Mouse (Mus musculus): ENCODE data around the gene Cdh26. TPM values are rescaled to one million over a fixed set of nuclear protein-coding genes. Genes with fewer than 3 reads are reported as not detected.

Gene Cdh26
- total RNA-seq (2022): under 1 TPM; 0.11 to 0.40 (median 0.20) TPM

- no peak for DNase-seq (ENCODE audit: low spot score in 2 of 2)
These were observed at the start of gene Cdh26 for GRCm38 (mm10) chr2:178430231-178430630. Gene Cdh26, plus strand, starts transcription at chr2:178430531.

GRCm38 (mm10) chr2:178407053-178407815 is 23.1 kb upstream of the Cdh26 start, which contains the start of gene Sycp2:
Gene Sycp2, minus strand, starts transcription at chr2:178407685.
- DNase-seq (ENCODE audit: low spot score in 2 of 2): no peak

GRCm38 (mm10) chr2:178409024-178409423 is 21.3 kb upstream of the Cdh26 start:
- no peak for DNase-seq (ENCODE audit: low spot score in 2 of 2)

- no peak for DNase-seq (ENCODE audit: low spot score in 2 of 2)
These were observed 20.0 kb upstream of the Cdh26 start for GRCm38 (mm10) chr2:178410286-178410685.

- DNase-seq (ENCODE audit: low spot score in 2 of 2): peak in 1 of 2 experiments; percentile 57
These were observed 17.7 kb upstream of the Cdh26 start for GRCm38 (mm10) chr2:178412598-178412997.

GRCm38 (mm10) chr2:178413081-178413480 is 17.2 kb upstream of the Cdh26 start:
- no peak for DNase-seq (ENCODE audit: low spot score in 2 of 2)

- DNase-seq (ENCODE audit: low spot score in 2 of 2): peak; percentile 50 to 65
These were observed 16.7 kb upstream of the Cdh26 start for GRCm38 (mm10) chr2:178413481-178414260.

GRCm38 (mm10) chr2:178414261-178415149 is 15.8 kb upstream of the Cdh26 start, which contains the start of the genes Ppp1r3d and Fam217b:
Gene Ppp1r3d, minus strand, starts transcription at chr2:178414472.
Gene Fam217b, plus strand, starts transcription at chr2:178414524.
- peak in 1 of 2 experiments; percentile 51 for DNase-seq (ENCODE audit: low spot score in 2 of 2)

GRCm38 (mm10) chr2:178415150-178415448 is 15.2 kb upstream of the Cdh26 start:
- peak in 1 of 2 experiments; percentile 57 for DNase-seq (ENCODE audit: low spot score in 2 of 2)

- no peak for DNase-seq (ENCODE audit: low spot score in 2 of 2)
These were observed 13.9 kb upstream of the Cdh26 start for GRCm38 (mm10) chr2:178416427-178416826.

- no peak for DNase-seq (ENCODE audit: low spot score in 2 of 2)
These were observed 13.4 kb upstream of the Cdh26 start for GRCm38 (mm10) chr2:178416970-178417369.

- DNase-seq (ENCODE audit: low spot score in 2 of 2): peak in 1 of 2 experiments; percentile 4
These were observed 9.8 kb upstream of the Cdh26 start for GRCm38 (mm10) chr2:178420576-178420975.

GRCm38 (mm10) chr2:178421603-178422002 is 8.7 kb upstream of the Cdh26 start:
- peak in 1 of 2 experiments; percentile 5 for DNase-seq (ENCODE audit: low spot score in 2 of 2)

GRCm38 (mm10) chr2:178422186-178422585 is 8.1 kb upstream of the Cdh26 start:
- DNase-seq (ENCODE audit: low spot score in 2 of 2): peak in 1 of 2 experiments; percentile 1

- peak in 1 of 2 experiments; percentile 2 for DNase-seq (ENCODE audit: low spot score in 2 of 2)
These were observed 7.1 kb upstream of the Cdh26 start for GRCm38 (mm10) chr2:178423223-178423622.

- DNase-seq (ENCODE audit: low spot score in 2 of 2): peak in 1 of 2 experiments; percentile 3
These were observed 4.1 kb upstream of the Cdh26 start for GRCm38 (mm10) chr2:178426229-178426628.

- DNase-seq (ENCODE audit: low spot score in 2 of 2): peak in 1 of 2 experiments; percentile 4
These were observed 3.1 kb upstream of the Cdh26 start for GRCm38 (mm10) chr2:178427181-178427580.

- peak in 1 of 2 experiments; percentile 3 for DNase-seq (ENCODE audit: low spot score in 2 of 2)
These were observed 2.1 kb upstream of the Cdh26 start for GRCm38 (mm10) chr2:178428183-178428582.

- no peak for DNase-seq (ENCODE audit: low spot score in 2 of 2)
These were observed 1.7 kb upstream of the Cdh26 start for GRCm38 (mm10) chr2:178428676-178429075.

GRCm38 (mm10) chr2:178429426-178429825 is 905 bp upstream of the Cdh26 start:
- DNase-seq (ENCODE audit: low spot score in 2 of 2): no peak

- no peak for DNase-seq (ENCODE audit: low spot score in 2 of 2)
These were observed 3.2 kb downstream of the Cdh26 start for GRCm38 (mm10) chr2:178433495-178433894.

Measured in left cerebral cortex, adult 8-10 months (tissue).